Mouse (Mus musculus): ENCODE measurements at regions not wholly inside any gene's neighbourhood (a gene's known extent, or its start where the extent isn't known, plus 50 kb on each side); places are given as distances from the start of the nearest gene placed in this dataset.

DNA sequence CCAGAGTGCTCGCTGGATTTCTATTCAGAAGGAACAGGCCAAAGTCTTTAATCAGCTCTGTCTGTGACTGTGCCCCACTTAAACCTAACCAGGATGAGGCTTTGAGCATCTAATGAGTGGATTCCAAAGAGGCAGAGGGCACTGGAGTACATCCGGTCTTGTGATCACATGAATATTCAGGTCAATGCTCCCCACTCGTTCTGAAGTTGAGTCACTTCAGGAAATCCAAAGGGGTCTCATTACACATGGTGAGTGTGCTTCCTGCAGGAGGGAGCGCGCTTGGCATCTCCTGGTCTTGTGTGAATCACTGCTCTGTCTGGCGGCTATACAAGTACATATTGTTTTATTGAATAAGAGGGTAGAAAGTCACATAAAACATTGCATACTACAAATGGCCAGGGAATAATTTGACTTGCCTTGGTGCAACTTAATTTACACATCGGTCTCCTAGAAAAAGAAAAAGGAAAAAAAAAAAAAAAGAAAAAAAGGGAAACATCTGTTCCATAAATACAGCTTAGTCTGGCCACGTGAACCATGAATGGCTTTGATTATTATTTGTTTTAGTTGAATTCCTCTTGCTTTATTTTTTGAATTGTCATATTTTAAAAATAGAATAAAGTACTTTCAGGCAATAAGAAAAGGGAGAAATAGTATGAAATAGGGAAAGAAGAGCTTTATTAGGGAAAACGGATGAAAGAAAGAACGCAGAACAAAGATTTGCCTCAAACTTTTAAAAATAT, 148.1 kb upstream of the Hmga2 start:
- Histone ChIP-seq H3K9ac (no peak overlapping the region), H3K36me3 (ENCODE audit: insufficient read depth) (no peaks in the 10 kb centered on the region), H3K4me1 (ENCODE audit: insufficient read depth) (no peaks in the 10 kb centered on the region), H3K27me3 (ENCODE audit: insufficient read depth, low read length) (no peaks in the 10 kb centered on the region), H3K9me3 (ENCODE audit: low read length) (no peaks in the 10 kb centered on the region), H3K4me3 (ENCODE audit: low read depth, low read length) (no peak overlapping the region), H3K27ac (ENCODE audit: low read depth, low read length) (no peak overlapping the region), H3K4me2 (ENCODE audit: low read depth) (no peak overlapping the region)
- ATAC-seq (peak; percentile 47; the same call in 1 of the 2 replicates), DNase-seq (no peak)
- 45% methylated on average over 10 of the region's 10 CpGs for WGBS
- TF ChIP-seq CTCF (IDR thresholded peaks at IDR 0.05; ENCODE audit: low read depth), result no peak

GRCm38 (mm10) chr10:120616406-120617015, 140.2 kb upstream of the Hmga2 start:
- Histone ChIP-seq H3K36me3 (ENCODE audit: insufficient read depth) (no peaks in the 10 kb centered on the region), H3K4me1 (ENCODE audit: insufficient read depth) (no peaks in the 10 kb centered on the region), H3K9ac (no peak overlapping the region), H3K4me3 (ENCODE audit: low read depth, low read length) (no peak overlapping the region), H3K27me3 (ENCODE audit: insufficient read depth, low read length) (no peaks in the 10 kb centered on the region), H3K9me3 (ENCODE audit: low read length) (no peaks in the 10 kb centered on the region), H3K27ac (ENCODE audit: low read depth, low read length) (no peak overlapping the region), H3K4me2 (ENCODE audit: low read depth) (no peak overlapping the region)
- 68% methylated on average over 5 of the region's 5 CpGs for WGBS
- no peak for ATAC-seq
- no peak for DNase-seq
- TF ChIP-seq CTCF (IDR thresholded peaks at IDR 0.05; ENCODE audit: low read depth), result no peak

- no peaks in the 10 kb centered on the region for H3K27me3 ChIP-seq (ENCODE audit: insufficient read depth, low read length)
- H3K9me3 ChIP-seq (ENCODE audit: low read length), result no peaks in the 10 kb centered on the region
- no peak for ATAC-seq
- no peak for DNase-seq
- H3K27ac ChIP-seq (ENCODE audit: low read depth, low read length), result no peak overlapping the region
- H3K4me1 ChIP-seq (ENCODE audit: insufficient read depth), result no peaks in the 10 kb centered on the region
- H3K9ac ChIP-seq, result no peak overlapping the region
- no peak for TF ChIP-seq CTCF (IDR thresholded peaks at IDR 0.05; ENCODE audit: low read depth)
- no peaks in the 10 kb centered on the region for H3K36me3 ChIP-seq (ENCODE audit: insufficient read depth)
- 82% methylated on average over 8 of the region's 8 CpGs for WGBS
- no peak overlapping the region for H3K4me2 ChIP-seq (ENCODE audit: low read depth)
- no peak overlapping the region for H3K4me3 ChIP-seq (ENCODE audit: low read depth, low read length)
Measured at GRCm38 (mm10) chr10:120612351-120612750, 136.1 kb upstream of the Hmga2 start.

- WGBS, result 72% methylated on average over 10 of the region's 10 CpGs
- DNase-seq (no peak), ATAC-seq (no peak)
- Histone ChIP-seq H3K9me3 (ENCODE audit: low read length) (no peaks in the 10 kb centered on the region), H3K4me2 (ENCODE audit: low read depth) (no peak overlapping the region), H3K4me1 (ENCODE audit: insufficient read depth) (no peaks in the 10 kb centered on the region), H3K4me3 (ENCODE audit: low read depth, low read length) (no peak overlapping the region), H3K9ac (no peak overlapping the region), H3K27me3 (ENCODE audit: insufficient read depth, low read length) (no peaks in the 10 kb centered on the region), H3K27ac (ENCODE audit: low read depth, low read length) (no peak overlapping the region), H3K36me3 (ENCODE audit: insufficient read depth) (no peaks in the 10 kb centered on the region)
- TF ChIP-seq CTCF (IDR thresholded peaks at IDR 0.05; ENCODE audit: low read depth), result no peak
Measured at GRCm38 (mm10) chr10:120610076-120610475, 133.8 kb upstream of the Hmga2 start.

- no peaks in the 10 kb centered on the region for H3K9me3 ChIP-seq (ENCODE audit: low read length)
- 38% methylated on average over 7 of the region's 7 CpGs for WGBS
- ATAC-seq, result no peak
Measured at GRCm38 (mm10) chr10:120604506-120604905, 128.2 kb upstream of the Hmga2 start.

DNA sequence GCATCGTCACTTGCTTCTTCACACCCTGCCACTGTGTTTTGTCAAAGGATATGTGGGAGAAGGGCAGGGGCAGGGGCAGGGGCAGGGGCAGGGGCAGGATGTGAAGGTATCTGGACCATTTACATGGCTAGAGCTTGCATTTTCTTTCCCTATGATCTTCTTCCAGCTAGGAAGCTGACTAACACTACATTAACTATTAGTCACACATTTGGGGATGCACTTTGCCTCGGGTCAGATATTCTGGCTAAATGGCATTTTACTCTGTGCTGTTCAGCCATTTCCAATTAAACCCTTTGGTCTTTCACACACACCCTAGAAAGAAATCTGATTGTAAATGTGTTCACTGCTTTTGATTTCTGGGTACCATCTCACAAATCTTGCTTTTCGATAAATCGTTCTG, 126.9 kb upstream of the Hmga2 start:
- TF ChIP-seq CTCF (IDR thresholded peaks at IDR 0.05; ENCODE audit: low read depth), result no peak
- H3K36me3 ChIP-seq (ENCODE audit: insufficient read depth), result no peaks in the 10 kb centered on the region
- DNase-seq, result no peak
- H3K4me2 ChIP-seq (ENCODE audit: low read depth), result no peak overlapping the region
- no peaks in the 10 kb centered on the region for H3K4me1 ChIP-seq (ENCODE audit: insufficient read depth)
- H3K4me3 ChIP-seq (ENCODE audit: low read depth, low read length), result no peak overlapping the region
- no peak for ATAC-seq
- no peak overlapping the region for H3K9ac ChIP-seq
- WGBS, result 86% methylated on average over 4 of the region's 4 CpGs
- no peak overlapping the region for H3K27ac ChIP-seq (ENCODE audit: low read depth, low read length)
- H3K27me3 ChIP-seq (ENCODE audit: insufficient read depth, low read length), result no peaks in the 10 kb centered on the region
- H3K9me3 ChIP-seq (ENCODE audit: low read length), result no peaks in the 10 kb centered on the region

More at GRCm38 (mm10) chr10:120604506-120604905, 128.2 kb upstream of the Hmga2 start:
- Histone ChIP-seq H3K4me2 (ENCODE audit: low read depth) (no peak overlapping the region), H3K4me1 (ENCODE audit: insufficient read depth) (no peaks in the 10 kb centered on the region), H3K4me3 (ENCODE audit: low read depth, low read length) (no peak overlapping the region), H3K9ac (no peak overlapping the region), H3K27me3 (ENCODE audit: insufficient read depth, low read length) (no peaks in the 10 kb centered on the region), H3K36me3 (ENCODE audit: insufficient read depth) (no peaks in the 10 kb centered on the region), H3K27ac (ENCODE audit: low read depth, low read length) (no peak overlapping the region)
- TF ChIP-seq CTCF (IDR thresholded peaks at IDR 0.05; ENCODE audit: low read depth), result no peak
- no peak for DNase-seq

DNA sequence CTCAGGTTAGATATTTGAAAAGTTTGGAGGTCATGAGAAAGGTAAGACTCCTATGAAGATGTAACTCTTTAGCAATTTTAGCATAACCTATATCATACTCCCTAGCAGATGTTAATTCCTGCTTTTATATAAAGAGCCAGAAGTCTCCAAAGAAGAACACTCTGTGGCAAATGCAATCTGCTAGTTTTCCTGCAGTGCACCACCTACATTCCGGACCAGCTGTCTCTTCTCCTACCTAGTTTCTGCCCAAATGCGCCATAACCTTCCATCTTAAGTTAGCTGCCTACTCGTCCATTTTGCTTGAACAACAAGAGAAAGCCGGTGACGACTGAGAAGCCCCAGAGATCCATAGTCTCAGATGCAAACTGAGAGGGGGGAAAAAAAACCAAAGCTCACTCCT, 124.5 kb upstream of the Hmga2 start:
- ATAC-seq (no peak), DNase-seq (no peak)
- no peaks in the 10 kb centered on the region; the same call in 1 of the 2 replicates for H3K9me3 ChIP-seq (ENCODE audit: low read length)
- no peak overlapping the region for H3K27ac ChIP-seq (ENCODE audit: low read depth, low read length)
- H3K4me3 ChIP-seq (ENCODE audit: low read depth, low read length), result no peak overlapping the region
- no peaks in the 10 kb centered on the region for H3K27me3 ChIP-seq (ENCODE audit: insufficient read depth, low read length)
- H3K4me2 ChIP-seq (ENCODE audit: low read depth), result no peak overlapping the region
- WGBS, result 91% methylated on average over 5 of the region's 5 CpGs
- no peaks in the 10 kb centered on the region for H3K36me3 ChIP-seq (ENCODE audit: insufficient read depth)
- no peak overlapping the region for H3K9ac ChIP-seq
- H3K4me1 ChIP-seq (ENCODE audit: insufficient read depth), result no peaks in the 10 kb centered on the region
- no peak for TF ChIP-seq CTCF (IDR thresholded peaks at IDR 0.05; ENCODE audit: low read depth)

All from forebrain, postnatal 0 days (tissue).